Mouse (Mus musculus) heart, embryonic 12.5 days (tissue): ENCODE measurements around the gene Osbpl2. TPM values are rescaled to one million over a fixed set of nuclear protein-coding genes. Genes with fewer than 3 reads are reported as not detected.
A peak's percentile ranks its signal among the peaks of the same experiment; 100 is the strongest.

Experiments used
- ATAC-seq: fragments of 200-750 bp; cut with Nextera tagmentation; 2 replicates; pipeline ENCODE4 v1.8.0; 2017; ENCODE audit warnings: moderate TSS enrichment, moderate library complexity; ENCODE audit not compliant: insufficient number of reproducible peaks, low FRiP score
- H3K27ac ChIP-seq: fragments of 300-500 bp; sonication (generic); 2 replicates; pipeline ENCODE4 v1.5.1; 2016; ENCODE audit warnings: mild to moderate bottlenecking, moderate library complexity; ENCODE audit not compliant: poor library complexity, severe bottlenecking
- H3K27me3 ChIP-seq: fragments of 300-500 bp; sonication (generic); replicated peaks from 2 replicates; pipeline ENCODE4 v1.6.1; 2016; ENCODE audit warnings: mild to moderate bottlenecking, moderate library complexity
- H3K36me3 ChIP-seq: fragments of 300-500 bp; sonication (generic); 2 replicates; pipeline ENCODE4 v1.6.1; 2016; ENCODE audit warnings: mild to moderate bottlenecking, moderate library complexity
- H3K4me1 ChIP-seq: fragments of 300-500 bp; sonication (generic); replicated peaks from 2 replicates; pipeline ENCODE4 v1.6.1; 2016; ENCODE audit warnings: mild to moderate bottlenecking
- H3K4me2 ChIP-seq: fragments of 300-500 bp; sonication (generic); 2 replicates; pipeline ENCODE4 v1.6.1; 2016; ENCODE audit warnings: mild to moderate bottlenecking, moderate library complexity
- H3K4me3 ChIP-seq: fragments of 300-500 bp; sonication (generic); 2 replicates; pipeline ENCODE4 v1.5.1; 2016; ENCODE audit warnings: mild to moderate bottlenecking
- H3K9ac ChIP-seq: fragments of 300-500 bp; sonication (generic); 2 replicates; pipeline ENCODE4 v1.6.1; 2016; ENCODE audit warnings: mild to moderate bottlenecking, moderate library complexity
- H3K9me3 ChIP-seq: fragments of 300-500 bp; sonication (generic); replicated peaks from 2 replicates; pipeline ENCODE4 v1.6.1; 2016; ENCODE audit warnings: mild to moderate bottlenecking, moderate library complexity
- WGBS: fragments of 180-500 bp; shearing (Covaris S2); methylation state at CpG from one replicate; pipeline ENCODE4 v1.1.7; 2016; 5-methylcytosine and 5-hydroxymethylcytosine counted together
- polyA plus RNA-seq: library from polyadenylated mRNA; unstranded; fragments of >200 nt; fragmentation: Nextera tagmentation; extraction: Ambion mirVana; gene quantifications from 2 replicates; pipeline ENCODE4 v1.2.1, GENCODE M21; 2016

The Osbpl2 gene
- polyA plus RNA-seq, result 37.2 and 37.5 TPM in 2 replicates

DNA sequence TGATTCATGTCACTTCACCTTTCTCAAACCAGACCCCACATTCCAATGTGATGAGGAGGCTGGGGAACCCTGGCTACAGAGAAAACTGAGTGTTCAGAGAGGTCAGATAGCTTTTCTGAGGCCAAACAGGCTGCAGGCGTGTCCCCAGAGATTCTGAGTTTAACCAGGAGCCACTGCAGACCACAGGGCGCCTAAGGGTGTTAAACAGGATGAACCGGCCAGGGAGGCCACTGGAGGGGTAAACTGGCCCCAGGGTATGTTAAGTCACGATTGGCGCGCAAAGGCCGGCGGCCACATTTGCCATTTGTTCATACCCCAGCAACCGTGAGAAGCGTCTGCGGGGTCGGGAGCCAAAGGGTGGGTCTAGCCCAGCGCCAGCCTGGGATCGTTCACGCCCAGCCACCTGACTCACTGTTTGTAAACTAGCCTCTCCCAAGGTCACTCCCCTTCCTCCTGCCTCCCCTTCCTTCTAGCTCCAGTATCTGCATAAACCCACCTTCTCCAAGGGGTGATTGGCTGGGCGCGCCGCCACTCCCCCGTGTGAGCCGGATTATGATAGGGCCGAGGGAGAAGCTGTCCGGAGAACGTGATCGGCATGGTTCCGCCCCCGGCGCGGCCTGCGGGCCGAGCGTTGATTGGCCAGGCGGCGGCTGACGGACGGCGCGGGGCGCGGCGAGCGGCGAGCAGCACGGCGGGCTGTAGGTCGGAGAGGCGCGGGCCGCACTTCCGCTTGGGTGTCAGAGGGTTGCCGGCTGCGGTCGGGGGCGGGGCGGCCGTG is at the start of gene Osbpl2:
Gene Osbpl2, plus strand, starts transcription at position 646 of the 778 bp plus-strand sequence.
- H3K36me3 ChIP-seq, result peaks cover 6% of the 10 kb centered on the region; the same call in 1 of the 2 replicates
- WGBS, result under 1% methylated on average over 55 of the region's 55 CpGs
- peak within 1 kb of the TSS; percentile 92 for H3K9ac ChIP-seq
- peak within 1 kb of the TSS; percentile 90 for H3K4me2 ChIP-seq
- H3K4me3 ChIP-seq, result peak within 1 kb of the TSS; percentile 89
- peak; percentile 98 for ATAC-seq
- peaks cover 51% of the 10 kb centered on the region for H3K4me1 ChIP-seq
- H3K27ac ChIP-seq, result peak within 1 kb of the TSS; percentile 78
- no peaks in the 10 kb centered on the region for H3K9me3 ChIP-seq
- H3K27me3 ChIP-seq, result no peaks in the 10 kb centered on the region

DNA sequence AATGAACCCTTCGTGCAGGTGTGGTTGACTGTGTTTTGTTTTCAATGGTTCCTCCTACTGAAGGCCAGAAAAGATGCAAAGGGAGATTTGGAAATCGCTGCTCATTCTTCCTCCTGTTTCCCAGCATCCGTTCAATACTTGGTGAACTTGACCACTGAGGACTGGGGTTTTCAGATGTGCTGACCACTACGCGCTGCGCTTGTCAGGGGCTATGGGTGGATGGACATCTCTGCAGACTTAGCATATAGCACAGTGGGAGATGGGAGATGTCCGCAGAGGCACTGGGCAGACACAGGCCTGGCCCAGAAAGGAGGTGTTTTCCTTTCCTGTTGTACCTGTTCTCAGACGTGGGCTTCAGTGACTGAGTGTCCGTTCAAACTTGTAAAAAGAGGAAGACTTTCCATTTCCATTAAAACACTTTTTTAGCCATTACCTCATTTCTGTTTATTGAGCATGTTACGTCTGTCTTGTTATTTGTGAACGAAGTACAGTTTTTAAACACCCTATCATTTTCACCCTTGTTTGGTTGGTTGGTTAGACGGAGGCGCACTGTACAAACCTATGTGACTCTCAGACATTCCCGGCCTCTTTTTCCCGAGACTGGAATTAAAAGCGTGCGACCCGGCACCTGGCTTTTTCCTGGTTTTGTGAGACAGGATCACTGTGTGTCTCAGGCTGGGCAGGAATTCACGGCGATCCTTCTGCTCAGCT is 49.2 kb upstream of the Osbpl2 start:
- Histone ChIP-seq H3K27ac (0 out of 2 replicates have a peak overlapping the region, but pooled peaks have one; percentile 25), H3K36me3 (peaks cover 36% of the 10 kb centered on the region), H3K9me3 (no peaks in the 10 kb centered on the region), H3K27me3 (no peaks in the 10 kb centered on the region), H3K4me2 (peak overlapping the region; percentile 74), H3K9ac (peak overlapping the region; percentile 79), H3K4me3 (peak overlapping the region; percentile 69), H3K4me1 (peaks cover 8% of the 10 kb centered on the region)
- ATAC-seq, result peak; percentile 71
- 33% methylated on average over 20 of the region's 20 CpGs for WGBS

DNA sequence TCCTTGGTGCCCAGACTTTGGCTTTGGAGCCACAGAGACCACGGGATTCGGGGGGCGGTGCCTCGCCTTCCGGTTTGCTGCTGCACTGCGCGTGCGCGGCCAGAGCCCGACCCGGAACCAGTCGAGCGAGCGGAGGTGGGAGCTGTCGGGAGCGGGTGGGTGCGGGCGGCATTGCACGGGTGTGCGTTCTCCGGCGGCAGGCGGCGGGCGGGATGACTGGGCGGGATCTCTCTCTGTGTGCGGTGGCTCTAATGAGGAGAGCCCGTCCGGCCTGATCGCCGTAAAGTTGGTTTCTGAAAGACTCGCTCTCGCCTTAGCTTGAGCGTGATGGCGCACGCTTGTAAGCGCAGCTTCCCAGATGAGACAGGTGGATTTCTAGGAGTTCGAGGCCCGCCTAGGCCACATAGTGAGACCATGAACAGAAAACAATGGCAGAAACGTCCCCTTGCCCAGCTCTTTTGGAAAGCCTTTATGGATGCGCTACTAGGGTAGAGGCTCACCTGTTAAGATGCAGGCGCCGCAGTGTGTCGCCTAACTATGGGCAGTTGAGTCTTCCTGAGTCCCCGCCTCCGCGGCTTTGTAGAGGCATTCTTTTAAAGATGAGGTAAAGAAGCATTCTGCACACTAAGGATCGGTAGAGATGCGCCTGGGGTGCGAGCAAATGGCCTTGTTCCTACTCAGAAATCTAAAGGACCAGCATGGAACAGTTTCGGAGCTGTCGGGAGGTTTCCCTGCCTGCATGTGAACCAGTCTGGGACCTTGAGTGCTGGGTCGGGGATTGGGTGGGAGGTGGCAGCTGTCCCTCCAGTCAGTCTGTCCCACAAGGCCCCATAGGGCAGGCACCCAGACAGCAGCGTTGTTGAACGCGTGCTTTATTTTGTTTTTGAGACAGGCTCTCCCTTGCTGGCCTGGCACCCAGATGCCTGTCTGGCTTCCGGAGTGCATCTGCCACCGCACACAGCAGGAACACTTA is 48.3 kb upstream of the Osbpl2 start, which contains the start of gene Mtg2:
Gene Mtg2, plus strand, starts transcription at position 108 of the 973 bp plus-strand sequence.
- WGBS, result 6% methylated on average over 56 of the region's 58 CpGs
- Histone ChIP-seq H3K9ac (peak within 1 kb of the TSS; percentile 79), H3K27me3 (no peaks in the 10 kb centered on the region), H3K9me3 (no peaks in the 10 kb centered on the region), H3K4me1 (peaks cover 8% of the 10 kb centered on the region), H3K27ac (0 out of 2 replicates have a peak within 1 kb of the TSS, but pooled peaks have one; percentile 25), H3K4me3 (peak within 1 kb of the TSS; percentile 69), H3K4me2 (peak within 1 kb of the TSS; percentile 74), H3K36me3 (peaks cover 36% of the 10 kb centered on the region)
- peak; percentile 96 for ATAC-seq

DNA sequence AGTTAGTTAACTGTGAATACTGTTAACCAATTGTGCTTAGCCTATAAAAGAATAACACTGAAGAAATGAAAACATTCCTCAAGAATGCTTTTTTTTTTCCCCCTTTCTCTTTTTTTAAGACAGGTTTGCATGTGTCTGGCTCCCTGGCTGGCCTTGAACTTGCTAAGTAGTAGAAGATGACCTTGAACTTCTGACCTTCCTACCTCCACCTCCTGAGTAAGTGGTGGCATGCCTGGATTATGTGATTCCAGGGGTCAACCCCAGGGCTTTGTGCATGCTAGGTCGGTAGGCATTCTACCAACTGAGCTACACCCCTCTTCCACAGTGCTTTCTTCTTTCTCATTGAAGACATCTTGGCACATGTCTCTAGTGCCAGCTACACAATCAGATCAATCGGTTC is 47.4 kb upstream of the Osbpl2 start:
- Histone ChIP-seq H3K9ac (no peak overlapping the region), H3K27me3 (no peaks in the 10 kb centered on the region), H3K4me1 (peaks cover 8% of the 10 kb centered on the region), H3K4me3 (no peak overlapping the region), H3K27ac (no peak overlapping the region), H3K9me3 (no peaks in the 10 kb centered on the region), H3K36me3 (peaks cover 36% of the 10 kb centered on the region), H3K4me2 (no peak overlapping the region)
- WGBS, result 80% methylated on average over 2 of the region's 2 CpGs
- no peak for ATAC-seq

DNA sequence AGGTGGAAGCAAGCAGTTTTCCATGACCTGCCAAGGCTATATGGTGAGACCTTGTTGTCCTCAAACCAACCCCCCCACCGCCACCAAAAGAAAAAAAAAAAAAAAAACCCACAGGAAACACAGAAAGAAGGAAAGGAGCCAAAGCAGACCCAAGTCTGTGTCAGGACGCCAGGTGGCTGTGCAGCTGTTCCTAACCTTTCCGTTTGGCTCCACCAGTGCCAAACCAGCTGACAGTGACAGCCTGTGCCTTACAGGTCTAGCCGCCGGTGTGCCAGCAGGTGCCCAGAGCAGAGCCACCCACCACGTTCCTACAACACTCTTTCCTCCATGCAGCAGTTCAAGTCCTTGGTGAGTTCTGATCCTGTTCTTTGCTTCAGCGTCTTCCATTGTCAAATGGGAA is 46.2 kb upstream of the Osbpl2 start:
- Histone ChIP-seq H3K4me3 (no peak overlapping the region), H3K9me3 (no peaks in the 10 kb centered on the region), H3K4me2 (no peak overlapping the region), H3K9ac (no peak overlapping the region), H3K27me3 (no peaks in the 10 kb centered on the region), H3K4me1 (peaks cover 8% of the 10 kb centered on the region), H3K36me3 (peaks cover 35% of the 10 kb centered on the region), H3K27ac (no peak overlapping the region)
- no peak for ATAC-seq
- 85% methylated on average over 7 of the region's 7 CpGs for WGBS

DNA sequence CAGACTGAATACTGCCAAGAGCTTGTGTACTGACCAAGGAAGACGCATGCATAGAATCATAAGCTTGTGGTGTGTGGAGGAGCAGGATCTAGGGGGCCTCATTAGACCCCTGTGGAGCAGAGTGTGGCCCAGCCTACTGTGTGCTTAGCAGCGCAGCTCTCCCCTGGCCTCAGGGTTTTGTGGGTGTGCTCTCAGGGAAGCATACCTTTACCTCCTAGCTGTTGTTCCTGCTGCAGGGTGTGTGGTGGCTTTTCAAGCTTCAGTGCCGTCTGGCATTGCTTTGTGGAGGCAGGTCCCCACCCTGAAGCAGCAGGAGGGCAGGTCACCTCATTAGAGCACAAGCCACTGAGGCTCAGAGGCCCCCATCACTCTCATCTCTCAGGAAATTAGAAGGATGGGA is 41.5 kb upstream of the Osbpl2 start:
- H3K4me2 ChIP-seq, result no peak overlapping the region
- peaks cover 43% of the 10 kb centered on the region for H3K36me3 ChIP-seq
- H3K4me1 ChIP-seq, result no peaks in the 10 kb centered on the region
- 0 out of 2 replicates have a peak overlapping the region, but pooled peaks have one; percentile 39 for H3K9ac ChIP-seq
- no peak overlapping the region for H3K27ac ChIP-seq
- no peak overlapping the region for H3K4me3 ChIP-seq
- whole genome bisulfite sequencing, result 76% methylated on average over 3 of the region's 3 CpGs
- H3K27me3 ChIP-seq, result no peaks in the 10 kb centered on the region
- H3K9me3 ChIP-seq, result no peaks in the 10 kb centered on the region
- no peak for ATAC-seq

DNA sequence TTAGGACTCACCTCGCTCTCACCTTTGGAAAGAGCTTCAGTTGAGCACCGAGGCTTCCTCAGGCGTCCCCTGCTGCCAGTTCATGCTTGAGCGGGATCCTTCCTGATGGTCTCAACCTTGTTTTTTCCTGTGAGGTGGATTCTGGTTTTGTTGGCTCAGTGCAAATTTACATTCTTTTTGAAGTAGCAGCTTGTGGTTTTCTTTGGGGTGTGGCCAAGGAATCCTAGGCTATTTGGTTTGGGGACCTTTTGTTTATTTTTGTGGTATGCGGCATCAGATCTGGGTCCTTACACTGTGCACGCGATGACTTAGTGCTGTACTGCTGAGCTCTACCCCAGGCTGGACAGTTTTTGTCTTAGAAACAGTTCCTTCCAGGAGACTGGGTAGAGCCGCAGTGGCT is 38.4 kb upstream of the Osbpl2 start:
- Histone ChIP-seq H3K9me3 (no peaks in the 10 kb centered on the region), H3K27ac (no peak overlapping the region), H3K9ac (no peak overlapping the region), H3K27me3 (no peaks in the 10 kb centered on the region), H3K36me3 (peaks cover 52% of the 10 kb centered on the region), H3K4me3 (no peak overlapping the region), H3K4me2 (no peak overlapping the region), H3K4me1 (no peaks in the 10 kb centered on the region)
- WGBS, result 87% methylated on average over 8 of the region's 8 CpGs
- no peak for ATAC-seq

DNA sequence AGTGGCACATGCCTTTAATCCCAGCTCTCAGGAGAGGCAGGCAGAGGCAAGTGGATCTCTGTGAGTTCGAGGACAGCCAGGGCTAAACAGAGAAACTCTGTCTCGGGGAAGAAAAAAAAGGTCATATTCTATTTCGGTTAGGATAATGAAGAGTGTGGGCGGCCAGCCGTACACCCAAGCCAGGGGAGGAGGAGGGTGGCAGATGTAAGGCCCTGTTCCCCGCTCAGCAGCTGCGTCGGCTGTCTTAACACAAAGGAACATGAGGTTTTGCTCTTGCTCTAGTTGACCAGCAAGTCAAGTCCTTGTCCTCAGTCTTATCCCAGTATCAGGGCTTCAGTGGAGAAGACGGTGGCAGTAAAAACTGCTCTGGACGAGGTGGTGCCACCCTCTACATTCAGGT is 36.0 kb upstream of the Osbpl2 start:
- Histone ChIP-seq H3K27me3 (no peaks in the 10 kb centered on the region), H3K9me3 (no peaks in the 10 kb centered on the region; the same call in 1 of the 2 replicates), H3K4me2 (no peak overlapping the region), H3K27ac (no peak overlapping the region), H3K36me3 (peaks cover 57% of the 10 kb centered on the region), H3K4me1 (no peaks in the 10 kb centered on the region), H3K4me3 (no peak overlapping the region), H3K9ac (no peak overlapping the region)
- WGBS, result 88% methylated on average over 10 of the region's 10 CpGs
- ATAC-seq, result no peak

DNA sequence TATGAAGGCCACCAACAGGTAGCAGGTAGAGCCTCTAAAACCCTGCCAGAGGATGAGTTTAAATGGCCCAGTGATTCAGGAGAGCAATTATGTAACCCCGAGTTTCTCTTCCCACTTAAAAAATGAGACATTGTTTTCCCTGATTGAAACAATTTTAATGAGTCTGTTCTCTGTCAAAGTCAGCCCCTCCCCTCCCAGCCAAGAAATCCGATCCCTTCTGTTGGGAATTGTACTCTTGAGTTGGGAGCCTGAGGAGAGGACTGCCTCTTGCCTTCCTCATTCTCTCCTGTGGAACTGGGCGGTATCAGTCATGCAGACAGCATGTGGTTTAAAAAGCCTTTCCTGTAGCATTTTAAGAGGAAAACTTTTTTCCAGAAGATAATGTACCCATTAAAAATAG is 34.5 kb upstream of the Osbpl2 start:
- Histone ChIP-seq H3K36me3 (peaks cover 51% of the 10 kb centered on the region), H3K4me1 (no peaks in the 10 kb centered on the region), H3K4me2 (no peak overlapping the region), H3K9ac (no peak overlapping the region), H3K27ac (no peak overlapping the region), H3K9me3 (no peaks in the 10 kb centered on the region; the same call in 1 of the 2 replicates), H3K27me3 (no peaks in the 10 kb centered on the region), H3K4me3 (no peak overlapping the region)
- 34% methylated on average over 3 of the region's 3 CpGs for WGBS
- no peak for ATAC-seq

DNA sequence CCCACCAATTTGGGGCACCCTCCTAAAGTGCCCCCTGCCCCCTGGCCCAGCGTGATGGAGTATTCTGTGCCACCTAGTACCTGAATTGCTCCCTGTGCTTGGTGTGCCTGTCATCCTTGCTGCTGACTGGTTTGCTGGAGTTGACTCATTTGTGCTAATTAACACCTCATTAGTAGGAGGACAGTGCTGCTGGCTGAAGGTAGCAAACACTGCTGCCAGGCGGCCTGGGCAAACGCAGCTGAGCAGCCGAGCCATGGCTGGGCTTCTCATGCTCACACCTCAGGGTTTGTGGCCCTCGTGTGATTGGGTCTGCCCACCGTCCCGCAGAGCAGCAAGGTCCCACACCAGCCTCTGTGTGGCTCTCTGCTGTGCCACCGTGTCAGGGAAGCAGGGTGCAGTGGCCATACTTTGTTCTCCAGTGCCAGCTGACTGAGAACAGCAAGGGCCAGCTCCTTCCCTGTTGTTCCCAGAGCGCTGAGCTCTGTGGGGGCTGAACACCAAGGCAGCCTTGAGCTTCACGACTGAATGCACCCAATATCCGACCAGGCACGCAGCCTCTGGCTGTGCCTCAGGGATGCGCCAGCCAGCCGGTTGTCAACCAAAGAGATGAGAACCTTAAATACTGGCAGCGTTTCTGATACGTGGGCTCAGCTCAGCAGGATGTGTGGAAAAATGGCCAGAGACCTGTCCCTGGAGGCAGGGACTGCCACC is 33.0 kb upstream of the Osbpl2 start:
- no peaks in the 10 kb centered on the region; the same call in 1 of the 2 replicates for H3K9me3 ChIP-seq
- H3K4me2 ChIP-seq, result no peak overlapping the region
- no peaks in the 10 kb centered on the region for H3K4me1 ChIP-seq
- H3K27ac ChIP-seq, result no peak overlapping the region
- no peak for ATAC-seq
- H3K27me3 ChIP-seq, result peaks cover 5% of the 10 kb centered on the region; the same call in 1 of the 2 replicates
- WGBS, result 63% methylated on average over 16 of the region's 16 CpGs
- H3K4me3 ChIP-seq, result no peak overlapping the region
- peaks cover 46% of the 10 kb centered on the region for H3K36me3 ChIP-seq
- no peak overlapping the region for H3K9ac ChIP-seq
